Mouse (Mus musculus) kidney, adult 2 months (tissue): ENCODE data around the gene Apmap.

ENCODE experiments used
- CTCF ChIP-seq: fragments of 200-500 bp; conservative IDR thresholded peaks from 2 replicates; pipeline ENCODE4 v1.5.1; 2011; ENCODE audit warnings: low read depth, mild to moderate bottlenecking, control low read depth, low read length, moderate library complexity, mixed read lengths; ENCODE audit not compliant: insufficient read depth, insufficient read length
- POLR2A ChIP-seq: fragments of 200-500 bp; IDR thresholded peaks from one replicate; pipeline ENCODE4 v1.6.1; 2011; ENCODE audit warnings: low read depth, low read length, control low read depth

DNA sequence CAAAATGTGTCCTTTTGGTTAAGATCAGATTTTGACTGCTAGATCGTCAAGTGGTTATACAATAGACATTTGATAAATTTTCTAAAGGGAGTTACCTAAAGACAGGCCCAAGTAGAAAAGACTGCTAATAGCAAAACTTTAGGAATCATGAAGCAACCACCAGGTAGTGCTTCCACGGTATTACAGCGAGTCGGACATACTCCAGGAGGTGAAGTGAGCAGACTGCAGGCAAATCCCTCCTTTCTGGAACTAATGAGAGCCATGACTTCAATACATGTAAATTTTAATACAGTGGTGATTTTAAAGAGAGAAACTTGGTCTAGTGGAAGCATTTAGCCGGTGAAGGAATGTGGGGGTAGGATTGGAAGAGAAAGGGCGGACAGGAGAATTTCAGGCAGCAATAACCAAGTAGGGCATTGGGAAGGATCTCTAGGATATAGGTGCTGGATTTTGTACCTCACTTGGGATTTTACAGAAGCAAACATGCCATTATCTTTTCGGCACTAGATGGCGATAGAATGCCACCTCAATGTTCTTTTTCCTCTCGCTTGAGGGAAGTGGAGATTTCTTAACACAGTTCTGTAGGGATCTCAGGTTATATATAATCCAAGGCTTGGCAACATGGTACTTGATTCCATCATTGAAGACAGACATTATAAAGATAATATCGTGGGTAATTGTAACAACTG lies 649 bp upstream of the Apmap start:
- TF ChIP-seq POLR2A (no peak), CTCF (0 out of 2 replicates have a peak, but pooled peaks have one; percentile 15)
